Mouse (Mus musculus) right cerebral cortex, adult 18-20 months (tissue): Measurements from ENCODE around the gene Lypd1.
A peak's percentile ranks its signal among the peaks of the same experiment; 100 is the strongest.

ENCODE experiments used
- DNase-seq: peaks from one replicate; pipeline ENCODE4 v3.0.0; 2022; ENCODE audit warnings: mixed read lengths

The Lypd1 gene

GRCm38 (mm10) chr1:125912601-125913600, at the start of gene Lypd1:
Gene Lypd1, minus strand, starts transcription at chr1:125913101.
- no peak for DNase-seq

GRCm38 (mm10) chr1:125951026-125951425, 38.1 kb upstream of the Lypd1 start:
- no peak for DNase-seq

- DNase-seq = peak; percentile 5
These were observed 36.2 kb upstream of the Lypd1 start for GRCm38 (mm10) chr1:125949076-125949475.

GRCm38 (mm10) chr1:125945136-125945535, 32.2 kb upstream of the Lypd1 start:
- peak; percentile 64 for DNase-seq

- no peak for DNase-seq
These were observed 30.4 kb upstream of the Lypd1 start for GRCm38 (mm10) chr1:125943305-125943704.

GRCm38 (mm10) chr1:125925486-125925885, 12.6 kb upstream of the Lypd1 start:
- no peak for DNase-seq

GRCm38 (mm10) chr1:125923062-125923461, 10.2 kb upstream of the Lypd1 start:
- DNase-seq = no peak

GRCm38 (mm10) chr1:125920696-125921095, 7.8 kb upstream of the Lypd1 start:
- DNase-seq = no peak

- peak; percentile 72 for DNase-seq
These were observed 928 bp downstream of the Lypd1 start for GRCm38 (mm10) chr1:125911901-125912445.

GRCm38 (mm10) chr1:125911337-125911900, 1.5 kb downstream of the Lypd1 start:
- DNase-seq = peak; percentile 40

- DNase-seq = no peak
These were observed 2.0 kb downstream of the Lypd1 start for GRCm38 (mm10) chr1:125910871-125911265.

GRCm38 (mm10) chr1:125910211-125910870, 2.6 kb downstream of the Lypd1 start:
- no peak for DNase-seq

- DNase-seq = no peak
These were observed 19.7 kb downstream of the Lypd1 start for GRCm38 (mm10) chr1:125893158-125893557.

- no peak for DNase-seq
These were observed 42.8 kb downstream of the Lypd1 start for GRCm38 (mm10) chr1:125870056-125870455.

GRCm38 (mm10) chr1:125858631-125859030, 54.3 kb downstream of the Lypd1 start:
- peak; percentile 62 for DNase-seq

- no peak for DNase-seq
These were observed 58.3 kb downstream of the Lypd1 start for GRCm38 (mm10) chr1:125854646-125855045.

GRCm38 (mm10) chr1:125839746-125840392, 73.0 kb downstream of the Lypd1 start:
- DNase-seq = no peak

- no peak for DNase-seq
These were observed 75.4 kb downstream of the Lypd1 start for GRCm38 (mm10) chr1:125837507-125837906.

- no peak for DNase-seq
These were observed 89.3 kb downstream of the Lypd1 start for GRCm38 (mm10) chr1:125823611-125824010.

GRCm38 (mm10) chr1:125821101-125821500, 91.8 kb downstream of the Lypd1 start:
- no peak for DNase-seq
